Mouse (Mus musculus) gastrocnemius, adult 8-10 months (tissue): ENCODE results near the gene Gdf15. TPM values are rescaled to one million over a fixed set of nuclear protein-coding genes. Genes with fewer than 3 reads are reported as not detected.

Experiments used
- DNase-seq, 2 experiments: peaks; one replicate each; pipeline ENCODE4 v3.0.0; 2022; ENCODE audit warnings: low spot score in 2 of 2
- total RNA-seq, 4 experiments: library from RNA; stranded (reverse); gene quantifications; 2 replicates each; pipeline ENCODE4 v1.2.4; 2022

Gdf15 gene
- total RNA-seq, 4 experiments from 2014 or later = 0.24 TPM; not detected in 3

DNA sequence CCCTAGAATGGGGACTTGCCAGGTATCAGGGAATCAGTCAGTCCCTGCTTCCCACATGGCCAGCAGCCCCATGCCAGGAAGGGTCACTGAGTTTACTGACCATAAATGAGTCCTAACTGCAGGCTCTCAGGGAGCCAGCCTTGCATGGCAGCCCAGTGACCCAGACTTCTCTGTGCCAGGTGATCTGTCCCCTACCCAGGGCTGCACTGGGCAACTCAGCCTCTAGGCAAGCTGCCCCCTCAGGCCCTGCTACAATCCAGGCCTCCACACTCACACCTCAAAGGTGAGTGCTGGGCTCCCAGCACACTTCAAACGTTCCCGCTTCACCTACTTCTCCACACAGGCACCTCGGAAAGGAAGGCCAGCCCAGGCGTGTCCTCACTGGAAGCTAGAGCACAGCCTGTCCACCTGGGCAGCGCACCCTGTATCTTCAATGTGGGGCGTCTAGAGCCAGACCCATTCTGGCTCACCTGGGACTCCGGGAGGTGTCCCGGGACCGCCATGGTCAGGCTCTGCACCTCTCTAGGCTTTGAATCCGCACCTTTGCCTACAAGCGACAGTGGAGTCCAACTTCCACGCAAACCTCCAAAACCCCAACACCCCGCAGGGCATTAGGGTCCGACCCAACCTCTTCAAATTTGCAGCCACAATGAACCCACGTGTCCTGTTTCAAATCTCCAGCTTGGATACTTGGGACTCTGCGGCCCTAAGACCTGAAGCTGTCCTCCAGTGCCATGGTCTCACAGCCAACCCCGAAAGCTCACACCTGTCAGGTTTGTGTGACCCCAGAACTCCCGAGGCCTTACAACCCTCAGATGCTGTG lies 25.3 kb downstream of the Gdf15 start:
- no peak for DNase-seq

DNA sequence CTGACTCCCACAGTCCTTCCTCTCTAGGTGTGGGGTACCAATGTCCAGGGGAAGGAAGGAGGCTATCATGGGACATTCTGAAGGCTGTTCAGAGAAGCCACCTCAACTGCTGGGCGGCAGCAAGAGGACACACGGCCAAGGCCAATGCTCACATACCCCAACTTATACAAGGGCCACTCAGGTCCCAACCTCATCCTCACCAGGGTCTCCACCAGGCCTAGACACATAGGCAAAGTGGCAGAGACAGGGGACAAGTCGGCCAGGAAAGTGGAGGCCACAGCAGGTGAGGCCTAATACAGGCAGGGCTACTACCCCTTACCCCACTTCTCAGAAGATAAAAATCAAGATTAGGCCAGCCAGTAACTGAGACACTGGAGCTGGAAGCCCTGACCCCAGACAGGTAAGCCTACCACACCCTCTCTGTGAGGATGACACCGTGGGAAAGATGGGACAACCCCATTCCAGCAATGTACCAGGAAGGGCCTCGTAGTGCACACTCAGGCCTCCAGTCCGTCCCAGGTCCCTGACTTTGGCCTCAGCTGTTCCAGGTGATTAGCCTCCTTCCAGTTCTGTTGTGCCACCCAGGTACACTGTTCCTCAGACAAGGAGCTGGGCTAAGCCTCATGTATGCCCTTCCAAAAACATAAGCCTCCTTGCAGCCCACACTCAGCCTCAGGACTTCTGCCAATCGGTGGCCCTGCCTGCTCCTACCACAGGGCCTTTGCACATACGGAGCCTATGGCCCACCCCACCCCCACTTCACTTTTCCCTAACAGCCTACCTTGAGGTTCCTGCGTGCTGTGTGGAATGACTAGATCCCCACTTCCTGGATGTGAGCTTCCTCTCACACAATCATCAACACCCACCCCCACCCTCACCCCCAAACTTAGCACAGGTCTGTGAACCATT lies 26.1 kb downstream of the Gdf15 start:
- DNase-seq = no peak

DNA sequence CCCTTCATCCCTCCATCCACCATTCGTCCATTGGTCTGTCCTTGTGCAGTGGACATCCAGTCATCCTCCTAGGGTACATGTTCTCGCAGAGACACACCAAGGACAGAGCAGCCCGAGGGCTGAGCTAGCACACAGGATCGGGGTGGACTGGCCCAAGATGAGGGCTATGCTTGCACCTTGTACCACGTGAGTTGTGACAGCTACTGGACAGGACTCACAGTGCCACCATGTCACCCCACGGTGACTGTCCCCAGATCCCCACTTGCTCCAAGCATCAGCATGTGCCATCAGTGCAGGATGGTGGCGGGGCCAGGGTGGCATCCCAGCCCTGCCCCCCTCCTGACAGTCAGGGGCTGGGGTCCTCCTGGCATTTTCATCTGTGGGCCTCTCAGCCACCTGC lies 27.7 kb downstream of the Gdf15 start:
- no peak for DNase-seq

DNA sequence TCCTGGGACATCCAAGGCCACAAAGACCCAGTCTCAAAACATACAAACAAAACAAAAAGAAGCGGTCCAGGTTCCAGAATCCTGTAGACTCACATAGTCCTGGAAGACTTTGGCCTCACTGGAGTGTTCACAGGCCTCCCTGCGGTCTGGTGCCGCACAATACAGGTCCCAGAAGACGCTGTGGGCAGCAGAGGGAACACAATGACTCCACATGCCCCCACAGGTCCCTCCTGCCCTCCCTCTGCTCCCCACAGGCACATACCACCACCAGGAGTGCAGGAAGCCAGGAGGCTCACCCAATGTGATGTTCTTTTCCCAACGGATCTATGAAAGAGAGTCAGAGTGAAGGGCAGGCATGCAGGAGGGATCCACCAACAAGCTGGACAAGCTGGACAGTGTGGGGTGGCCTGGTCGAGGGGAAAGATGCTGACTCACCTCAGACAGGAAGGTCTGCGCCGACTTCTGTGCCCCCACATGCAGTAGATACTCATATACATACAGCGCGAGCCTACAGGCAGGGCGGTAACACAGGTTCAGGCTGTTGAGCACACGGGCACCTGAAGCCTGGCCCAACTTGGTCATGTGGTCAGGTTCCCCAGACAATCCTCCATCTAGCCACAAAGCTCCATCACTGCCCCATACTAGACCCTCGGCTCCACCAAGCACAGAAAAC lies 30.0 kb downstream of the Gdf15 start:
- DNase-seq = no peak

DNA sequence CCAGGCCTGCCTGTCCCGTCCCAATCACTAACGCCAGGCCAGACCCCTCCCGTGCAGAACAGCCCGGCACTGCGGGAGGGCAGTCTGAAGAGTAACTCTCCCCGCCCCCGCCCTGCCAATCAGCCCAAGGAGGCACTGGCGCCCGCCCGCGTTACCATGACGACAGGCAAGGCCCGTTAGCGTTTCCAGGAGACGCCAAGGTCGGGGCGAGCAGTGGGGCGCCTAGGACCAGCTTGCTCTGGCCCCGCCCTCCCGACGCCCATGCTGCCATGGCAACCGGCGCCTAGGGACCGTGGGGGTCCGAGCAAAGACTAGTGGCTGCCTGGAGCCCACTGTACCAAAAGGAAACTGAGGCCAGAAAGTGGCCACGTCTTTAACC lies 31.0 kb downstream of the Gdf15 start:
- DNase-seq = no peak

DNA sequence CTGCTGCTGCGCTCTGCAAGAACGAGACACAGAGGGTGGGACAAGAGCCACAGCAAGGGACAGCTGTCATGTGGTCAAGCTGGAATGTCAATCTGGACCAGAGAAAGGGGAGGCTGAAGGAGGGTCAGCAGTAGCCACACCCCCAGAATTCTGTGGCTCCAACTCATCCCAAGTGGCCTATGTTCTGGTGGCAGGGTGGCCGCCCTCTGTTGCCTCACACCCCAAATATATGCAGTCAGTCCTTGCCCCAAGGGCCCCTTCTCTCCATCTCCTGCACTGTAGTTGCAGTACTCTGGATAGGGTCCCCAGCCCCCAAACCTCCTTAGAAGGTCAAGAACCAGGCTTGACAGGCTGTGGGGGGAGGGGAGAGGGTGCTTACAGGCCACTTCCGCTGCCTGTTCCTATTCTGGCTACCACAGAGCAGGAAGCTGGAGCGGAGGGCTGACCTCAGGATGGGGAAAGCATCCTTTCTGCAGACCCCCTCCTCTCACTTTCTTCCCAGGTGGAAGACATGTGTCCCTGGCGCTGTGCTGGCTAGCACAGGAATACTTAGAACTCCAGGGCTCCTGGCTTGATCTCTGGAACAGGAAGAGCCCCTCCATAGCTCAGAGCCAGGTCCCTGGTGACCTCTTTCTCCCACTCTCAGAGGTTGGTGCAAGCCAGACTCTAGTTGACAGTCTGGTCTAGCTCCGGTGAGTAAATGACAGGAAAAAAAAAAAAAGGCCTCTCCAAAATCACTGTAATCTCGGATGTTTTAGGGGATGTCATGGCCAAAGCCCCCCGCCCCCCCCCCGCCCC lies 31.6 kb downstream of the Gdf15 start:
- no peak for DNase-seq

DNA sequence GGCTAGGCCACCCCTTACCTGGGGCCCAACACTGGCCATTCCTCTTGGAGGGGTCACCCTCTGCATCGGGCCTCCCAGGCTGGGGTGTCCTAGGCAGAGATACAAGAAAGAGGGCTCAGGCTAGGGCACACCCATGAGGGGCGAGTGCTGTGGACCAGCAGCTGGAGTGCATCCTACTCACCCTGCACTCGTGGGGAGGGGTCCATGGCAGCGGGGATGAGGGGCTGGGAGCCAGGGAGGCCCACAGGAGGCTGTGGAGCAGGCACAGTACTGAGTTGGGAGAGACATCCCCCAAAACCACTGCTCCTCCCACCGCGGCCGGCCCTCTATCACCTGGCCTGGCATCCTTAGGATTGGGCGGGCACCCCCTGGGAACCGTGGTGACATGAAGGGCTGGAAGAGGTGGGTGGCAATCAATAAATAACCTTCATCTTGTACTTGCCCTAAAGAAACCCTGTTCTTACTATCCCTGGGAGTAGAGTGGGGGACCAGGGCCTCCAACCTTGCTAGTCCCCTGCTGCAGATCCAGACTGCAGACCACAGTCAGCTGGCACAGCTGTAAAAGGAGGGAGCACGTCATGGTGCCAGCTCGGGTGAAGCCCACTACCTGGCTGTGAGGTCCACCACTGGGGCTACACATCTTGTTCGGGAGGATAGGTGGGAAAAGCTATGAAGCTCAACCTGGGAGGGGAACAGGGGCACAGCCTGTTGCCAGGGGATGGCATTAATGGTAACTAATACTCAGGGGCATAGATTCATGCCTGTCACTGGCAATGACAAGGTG lies 32.6 kb downstream of the Gdf15 start:
- DNase-seq = no peak

DNA sequence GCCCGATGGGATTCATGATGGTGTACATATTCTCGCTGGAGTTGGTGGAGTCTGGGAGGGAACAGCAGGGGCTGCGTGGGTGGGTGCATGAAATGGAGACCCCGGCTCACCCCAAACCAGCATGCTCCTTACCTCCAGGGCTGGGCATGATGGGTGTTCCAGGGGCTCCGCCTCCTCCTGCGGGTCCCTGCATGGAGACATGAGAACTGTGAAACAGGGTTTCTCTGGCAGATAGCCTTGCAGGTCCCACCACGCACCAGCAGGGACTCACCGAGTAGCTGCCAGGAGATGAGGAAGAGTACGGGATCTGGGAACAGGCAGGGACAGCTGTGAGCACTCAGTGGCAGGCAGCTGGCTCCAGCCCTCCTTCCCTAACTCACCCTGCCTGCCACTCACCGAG lies 33.5 kb downstream of the Gdf15 start:
- no peak for DNase-seq

DNA sequence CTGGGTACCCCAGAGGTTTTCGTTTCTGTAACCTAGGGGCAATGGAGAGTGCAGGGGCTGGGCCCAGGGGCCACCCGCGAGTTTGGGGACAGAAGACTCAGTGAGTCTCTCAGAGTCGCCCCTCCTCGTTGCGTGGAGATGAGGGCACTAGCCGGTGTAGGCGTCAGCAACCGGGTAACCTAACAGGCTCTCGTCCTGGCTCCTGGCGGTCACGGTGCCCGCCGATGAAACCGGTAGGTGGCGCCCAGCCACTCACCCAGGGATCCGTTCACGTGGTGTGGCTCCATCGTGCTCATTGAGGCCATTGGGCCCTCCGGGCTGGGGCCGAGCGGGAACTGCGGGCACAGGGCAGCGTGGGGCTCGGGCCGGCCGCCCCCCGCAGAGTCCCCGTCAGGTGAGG lies 34.0 kb downstream of the Gdf15 start:
- peak; percentile 65 for DNase-seq

DNA sequence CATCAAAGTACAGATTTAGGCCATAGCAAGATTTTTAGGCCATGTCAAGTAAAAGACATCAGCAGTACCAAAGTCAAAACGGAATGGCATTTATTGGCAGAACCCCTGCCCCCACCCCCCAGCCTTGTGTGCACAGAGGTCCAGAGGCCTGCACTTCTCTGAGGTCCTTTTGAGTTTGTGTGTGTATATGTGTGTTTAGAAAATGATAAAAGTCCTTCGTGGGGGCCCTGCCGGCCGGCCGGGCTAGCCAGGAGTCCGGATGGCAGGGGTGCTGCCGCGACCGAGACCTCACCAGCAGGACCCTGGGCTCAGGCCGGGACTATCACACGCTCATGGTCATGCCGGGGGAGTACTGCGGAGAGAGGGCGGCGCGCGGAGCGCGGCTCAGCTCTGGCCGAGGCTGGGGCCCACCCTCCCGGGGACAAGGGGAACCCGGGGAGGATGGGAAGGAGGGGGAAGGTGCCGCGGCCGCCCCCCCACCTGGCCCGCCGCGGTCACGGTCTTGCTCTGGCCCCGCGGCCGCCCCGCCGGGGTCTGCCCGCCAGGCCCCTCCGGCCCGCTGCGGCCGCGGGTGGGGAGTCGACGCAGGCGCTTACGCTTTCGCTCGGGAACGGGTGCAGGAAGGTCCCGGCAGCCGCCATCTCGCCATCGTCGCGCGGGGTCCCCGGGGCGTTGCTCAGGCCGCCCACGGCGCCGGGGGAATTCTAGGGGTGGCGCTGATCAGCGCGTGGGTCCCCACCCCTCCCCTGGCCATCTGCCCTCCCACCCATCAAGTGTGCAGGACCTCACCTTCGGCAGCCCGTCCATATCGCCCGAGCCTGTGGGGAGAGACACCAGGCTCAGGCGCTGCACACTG lies 34.6 kb downstream of the Gdf15 start:
- no peak for DNase-seq

DNA sequence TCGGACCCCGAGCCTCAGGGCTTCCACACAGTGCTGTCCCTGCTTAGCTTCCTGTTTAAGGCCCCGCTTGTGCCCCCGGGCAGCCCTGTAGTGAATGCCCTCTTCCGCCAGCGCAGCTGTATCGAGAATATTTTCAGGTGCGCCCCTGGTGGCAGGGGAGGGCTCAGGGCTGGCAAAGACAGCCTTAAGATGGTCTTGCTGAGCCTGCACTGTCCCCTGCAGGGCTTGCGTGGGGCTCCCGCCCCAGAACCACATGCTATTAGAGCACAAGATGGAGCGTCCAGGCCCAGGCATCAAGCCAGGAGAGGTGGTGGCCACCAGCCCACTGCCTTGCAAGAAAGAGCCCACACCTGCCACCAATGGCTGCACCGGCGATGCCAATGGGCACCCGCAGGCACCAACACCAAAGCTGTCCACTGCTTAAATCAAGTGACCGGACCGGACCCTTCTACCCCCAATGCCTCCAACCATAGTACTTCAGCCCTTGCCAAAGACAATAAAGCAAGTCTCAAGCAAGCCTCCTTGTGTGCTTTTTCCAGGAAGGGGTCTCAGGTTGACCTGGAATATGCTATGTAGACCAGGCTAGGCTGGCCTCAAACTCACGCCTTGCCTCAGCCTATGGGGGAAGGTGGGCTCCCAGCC lies 35.4 kb downstream of the Gdf15 start:
- DNase-seq = no peak

DNA sequence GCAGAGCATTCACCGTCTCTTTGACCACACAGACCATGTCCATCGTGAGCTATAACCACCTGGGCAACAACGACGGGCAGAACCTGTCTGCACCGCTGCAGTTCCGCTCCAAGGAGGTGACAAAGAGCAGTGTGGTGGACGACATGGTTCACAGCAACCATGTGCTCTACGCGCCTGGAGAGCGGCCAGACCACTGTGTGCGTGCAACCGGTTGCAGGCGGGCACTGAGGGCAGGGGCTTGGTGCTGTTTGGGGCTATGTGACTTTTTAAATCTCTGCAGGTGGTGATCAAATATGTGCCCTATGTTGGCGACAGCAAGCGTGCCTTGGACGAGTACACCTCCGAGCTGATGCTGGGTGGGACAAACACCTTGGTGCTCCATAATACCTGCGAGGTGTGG lies 36.0 kb downstream of the Gdf15 start:
- no peak for DNase-seq

DNA sequence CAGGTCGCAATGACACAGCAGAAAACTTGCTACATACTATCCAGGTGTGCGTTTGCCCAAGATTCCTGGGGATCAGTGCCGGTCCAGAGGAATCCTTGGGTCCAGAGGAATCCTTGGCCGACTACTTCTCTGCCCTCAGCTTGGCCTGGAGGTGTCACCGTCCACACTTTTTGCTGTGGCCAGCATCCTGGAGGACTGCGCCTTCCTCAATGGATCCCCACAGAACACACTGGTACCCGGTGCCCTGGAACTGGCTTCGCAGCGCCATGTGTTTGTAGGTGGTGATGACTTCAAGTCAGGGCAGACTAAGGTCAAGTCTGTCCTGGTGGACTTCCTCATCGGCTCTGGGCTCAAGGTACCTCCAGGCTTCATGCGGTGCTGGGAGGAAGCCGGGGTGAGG lies 36.4 kb downstream of the Gdf15 start:
- DNase-seq = no peak

DNA sequence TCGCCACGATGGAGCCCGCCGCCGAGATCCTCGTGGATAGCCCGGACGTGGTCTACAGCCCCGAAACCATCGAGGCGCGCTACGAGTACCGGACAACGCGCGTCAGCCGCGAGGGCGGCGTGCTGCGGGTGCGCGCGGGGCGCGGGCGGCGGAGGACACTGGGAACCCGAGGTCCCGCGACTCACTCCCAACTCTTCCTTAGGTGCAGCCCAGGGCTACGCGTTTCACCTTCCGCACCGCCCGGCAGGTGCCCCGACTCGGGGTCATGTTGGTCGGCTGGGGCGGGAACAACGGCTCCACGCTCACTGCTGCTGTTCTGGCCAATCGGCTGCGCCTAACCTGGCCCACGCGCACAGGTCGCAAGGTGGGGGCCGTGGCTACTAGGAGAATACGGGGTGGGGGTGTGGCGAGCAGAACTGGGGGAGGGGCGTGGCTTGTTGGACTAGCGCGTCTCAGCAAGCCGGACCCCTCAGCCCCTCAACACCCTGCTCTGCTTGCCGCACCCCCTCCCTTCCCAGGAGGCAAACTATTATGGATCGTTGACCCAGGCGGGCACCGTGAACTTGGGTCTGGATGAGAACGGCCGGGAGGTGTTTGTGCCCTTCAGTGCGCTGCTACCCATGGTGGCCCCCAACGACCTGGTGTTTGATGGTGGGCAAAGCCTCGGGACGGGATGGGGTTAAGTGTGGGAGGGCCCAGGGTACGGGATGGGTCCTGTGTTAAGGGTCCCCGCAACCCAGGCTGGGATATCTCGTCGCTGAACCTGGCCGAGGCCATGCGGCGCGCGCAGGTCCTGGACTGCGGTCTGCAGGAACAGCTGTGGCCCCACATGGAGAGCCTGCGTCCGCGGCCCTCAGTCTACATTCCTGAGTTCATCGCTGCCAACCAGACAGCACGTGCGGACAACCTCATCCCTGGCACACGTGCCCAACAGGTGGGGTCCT lies 37.4 kb downstream of the Gdf15 start:
- no peak for DNase-seq

DNA sequence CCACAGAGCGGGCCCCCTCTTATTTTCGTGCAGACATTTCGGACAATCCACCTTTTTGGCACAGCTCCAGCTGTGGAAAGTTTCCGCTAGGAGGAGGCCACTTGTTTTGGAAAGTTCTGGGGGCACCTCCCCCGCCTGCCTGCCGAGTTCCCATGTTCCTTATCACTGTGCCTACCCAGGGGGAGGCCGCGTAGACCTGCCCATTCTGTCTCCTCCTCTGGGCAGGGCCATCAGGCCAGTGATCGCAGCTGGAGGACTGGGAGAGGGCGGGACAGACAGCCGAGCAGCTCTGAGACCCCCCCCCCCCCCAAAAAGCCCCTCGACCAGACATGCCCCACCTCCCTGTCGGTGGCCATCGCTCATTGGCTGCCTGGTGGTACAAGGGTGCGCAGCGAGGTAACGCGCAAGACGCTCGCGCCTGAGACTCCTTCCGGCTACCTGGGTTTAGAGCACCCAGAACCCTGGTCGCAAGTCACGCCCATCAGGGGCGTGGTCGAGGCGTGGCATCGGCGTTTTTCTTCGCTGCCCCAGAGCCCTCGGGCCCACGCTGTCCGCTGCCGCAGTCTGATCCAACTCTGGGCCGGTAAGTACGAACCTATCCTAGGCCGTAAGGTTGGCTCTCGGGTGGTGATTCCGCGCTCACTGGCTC lies 38.2 kb downstream of the Gdf15 start, which contains the start of gene Isyna1:
TSS of gene Isyna1 (plus strand) at position 413 of the 649 bp plus-strand sequence.
- DNase-seq = peak; percentile 54 to 63

DNA sequence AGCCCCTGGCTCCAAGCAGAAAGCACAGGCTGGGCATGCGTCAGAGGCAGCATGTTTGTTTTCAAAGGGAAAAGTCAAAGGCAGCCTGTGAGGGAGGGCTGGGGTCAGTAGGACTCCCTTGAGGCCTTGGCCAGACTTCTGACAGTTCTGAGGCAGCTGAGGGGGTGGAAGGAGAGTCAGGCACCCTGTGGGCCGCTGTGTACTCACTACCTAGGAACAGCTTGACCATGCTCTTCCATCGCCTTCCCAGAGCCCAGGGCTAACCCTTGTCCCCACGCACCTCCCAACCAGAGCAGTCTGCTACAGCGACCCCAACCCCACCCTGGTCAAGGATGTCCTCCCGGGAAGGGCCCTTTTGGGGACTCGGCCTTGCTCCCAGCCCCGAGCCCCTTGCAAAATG lies 39.1 kb downstream of the Gdf15 start:
- no peak for DNase-seq

DNA sequence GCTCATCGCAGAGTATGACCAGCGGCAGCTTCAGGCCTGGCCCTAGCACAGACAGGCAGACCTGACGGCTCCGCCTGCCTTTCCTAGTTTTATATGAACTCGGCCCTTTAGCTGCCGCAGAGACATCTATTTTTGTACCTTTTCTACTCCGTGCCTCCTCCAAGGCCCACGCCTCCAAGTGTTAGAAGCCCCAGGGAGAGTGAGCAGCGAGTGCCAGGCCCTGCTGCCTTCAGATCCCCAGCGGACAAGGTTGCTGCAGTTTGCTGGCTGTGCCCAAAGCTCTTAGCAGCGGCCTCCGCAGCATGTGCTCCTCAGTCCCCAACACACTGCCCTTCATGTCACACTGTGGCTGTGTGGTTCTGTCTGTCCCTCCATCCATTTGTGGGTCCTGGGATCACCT lies 40.7 kb downstream of the Gdf15 start:
- no peak for DNase-seq
